Mouse (Mus musculus): ENCODE data around the gene Ppt1.

Gene Ppt1

GRCm38 (mm10) chr4:122870027-122870426, 34.0 kb downstream of the Ppt1 start:
- DNase-seq (ENCODE audit: low read depth, low spot score) = peak; percentile 71

GRCm38 (mm10) chr4:122870741-122871140, 34.7 kb downstream of the Ppt1 start:
- no peak for DNase-seq (ENCODE audit: low read depth, low spot score)

GRCm38 (mm10) chr4:122871269-122871668, 35.2 kb downstream of the Ppt1 start:
- no peak for DNase-seq (ENCODE audit: low read depth, low spot score)

- peak; percentile 80 for DNase-seq (ENCODE audit: low read depth, low spot score)
These were observed 35.9 kb downstream of the Ppt1 start for GRCm38 (mm10) chr4:122871989-122872388.

GRCm38 (mm10) chr4:122873003-122873402, 37.0 kb downstream of the Ppt1 start:
- peak; percentile 76 for DNase-seq (ENCODE audit: low read depth, low spot score)

GRCm38 (mm10) chr4:122873512-122873911, 37.5 kb downstream of the Ppt1 start:
- DNase-seq (ENCODE audit: low read depth, low spot score) = no peak

- DNase-seq (ENCODE audit: low read depth, low spot score) = peak; percentile 67
These were observed 42.5 kb downstream of the Ppt1 start for GRCm38 (mm10) chr4:122878333-122879070.

GRCm38 (mm10) chr4:122882544-122882943, 46.5 kb downstream of the Ppt1 start:
- DNase-seq (ENCODE audit: low read depth, low spot score) = no peak

- peak; percentile 40 for DNase-seq (ENCODE audit: low read depth, low spot score)
These were observed 47.3 kb downstream of the Ppt1 start for GRCm38 (mm10) chr4:122883294-122883693.

- DNase-seq (ENCODE audit: low read depth, low spot score) = no peak
These were observed 48.0 kb downstream of the Ppt1 start for GRCm38 (mm10) chr4:122884051-122884450.

GRCm38 (mm10) chr4:122884481-122885340, 48.7 kb downstream of the Ppt1 start:
- peak; percentile 67 for DNase-seq (ENCODE audit: low read depth, low spot score)

GRCm38 (mm10) chr4:122885768-122886578, 49.9 kb downstream of the Ppt1 start, which contains the start of gene Cap1:
Cap1 (minus strand) TSS chr4:122886056.
- peak; percentile 98 for DNase-seq (ENCODE audit: low read depth, low spot score)

- no peak for DNase-seq (ENCODE audit: low read depth, low spot score)
These were observed 50.7 kb downstream of the Ppt1 start for GRCm38 (mm10) chr4:122886579-122887254.

- DNase-seq (ENCODE audit: low read depth, low spot score) = no peak
These were observed 51.3 kb downstream of the Ppt1 start for GRCm38 (mm10) chr4:122887336-122887735.

GRCm38 (mm10) chr4:122890881-122891481, 54.9 kb downstream of the Ppt1 start:
- no peak for DNase-seq (ENCODE audit: low read depth, low spot score)

GRCm38 (mm10) chr4:122891597-122891996, 55.6 kb downstream of the Ppt1 start:
- no peak for DNase-seq (ENCODE audit: low read depth, low spot score)

GRCm38 (mm10) chr4:122892157-122892556, 56.1 kb downstream of the Ppt1 start:
- DNase-seq (ENCODE audit: low read depth, low spot score) = no peak

GRCm38 (mm10) chr4:122897750-122898149, 61.7 kb downstream of the Ppt1 start:
- no peak for DNase-seq (ENCODE audit: low read depth, low spot score)

GRCm38 (mm10) chr4:122898313-122898712, 62.3 kb downstream of the Ppt1 start:
- peak; percentile 81 for DNase-seq (ENCODE audit: low read depth, low spot score)

- DNase-seq (ENCODE audit: low read depth, low spot score) = no peak
These were observed 66.1 kb downstream of the Ppt1 start for GRCm38 (mm10) chr4:122902156-122902555.

GRCm38 (mm10) chr4:122903709-122904108, 67.7 kb downstream of the Ppt1 start:
- DNase-seq (ENCODE audit: low read depth, low spot score) = no peak
